Mouse (Mus musculus) ovary, postnatal 10 days (tissue): ENCODE results near the gene Dmbx1.

Experiments used
- DNase-seq: peaks from one replicate; pipeline ENCODE4 v3.0.0; 2022; ENCODE audit warnings: low spot score

Gene Dmbx1

GRCm38 (mm10) chr4:115886875-115887274, 52.9 kb downstream of the Dmbx1 start:
- no peak for DNase-seq

GRCm38 (mm10) chr4:115885846-115886245, 53.9 kb downstream of the Dmbx1 start:
- DNase-seq, result no peak

GRCm38 (mm10) chr4:115884022-115884421, 55.7 kb downstream of the Dmbx1 start, which contains the start of gene Kncn:
Gene Kncn (plus strand): TSS chr4:115884400.
- no peak for DNase-seq

DNA sequence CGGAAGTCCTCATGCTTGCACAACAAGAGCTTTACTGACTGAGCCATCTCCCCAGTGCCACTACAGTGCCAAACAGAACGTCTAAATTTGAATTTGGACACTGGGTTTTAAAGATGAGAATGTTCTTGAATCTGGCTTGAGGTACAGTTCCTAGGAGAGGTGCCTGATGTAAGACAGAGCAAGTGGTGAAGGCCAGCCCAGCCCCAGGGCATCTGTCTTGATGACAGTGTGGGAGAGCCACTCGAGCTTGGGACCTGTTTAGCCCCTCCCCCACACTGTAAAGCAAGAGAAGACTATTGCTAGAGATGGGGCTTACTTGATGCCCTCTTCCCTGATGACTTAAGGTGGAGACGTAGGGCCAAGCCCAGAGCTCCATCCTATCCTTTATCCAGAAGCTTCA, 57.5 kb downstream of the Dmbx1 start:
- no peak for DNase-seq

DNA sequence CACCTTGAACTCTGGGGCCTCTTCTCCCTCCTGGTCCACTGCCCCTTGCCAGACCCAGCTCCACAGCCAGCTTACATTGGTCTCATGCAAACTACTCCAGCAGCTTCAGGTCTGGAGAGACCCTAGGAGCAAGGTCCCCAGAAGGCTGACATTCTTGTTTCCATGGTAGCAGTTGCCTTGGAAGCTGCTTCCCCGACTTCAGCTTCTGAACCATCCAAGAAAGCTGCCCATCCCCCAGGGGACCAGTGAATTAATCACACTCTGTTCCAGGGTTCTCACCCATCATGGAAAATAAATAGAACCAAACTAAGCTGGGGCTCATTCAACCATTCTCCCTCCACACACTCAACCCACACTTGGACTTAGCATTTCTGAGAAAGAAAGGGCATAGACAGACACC, 58.5 kb downstream of the Dmbx1 start:
- DNase-seq, result no peak

GRCm38 (mm10) chr4:115878828-115879227, 60.9 kb downstream of the Dmbx1 start:
- no peak for DNase-seq

DNA sequence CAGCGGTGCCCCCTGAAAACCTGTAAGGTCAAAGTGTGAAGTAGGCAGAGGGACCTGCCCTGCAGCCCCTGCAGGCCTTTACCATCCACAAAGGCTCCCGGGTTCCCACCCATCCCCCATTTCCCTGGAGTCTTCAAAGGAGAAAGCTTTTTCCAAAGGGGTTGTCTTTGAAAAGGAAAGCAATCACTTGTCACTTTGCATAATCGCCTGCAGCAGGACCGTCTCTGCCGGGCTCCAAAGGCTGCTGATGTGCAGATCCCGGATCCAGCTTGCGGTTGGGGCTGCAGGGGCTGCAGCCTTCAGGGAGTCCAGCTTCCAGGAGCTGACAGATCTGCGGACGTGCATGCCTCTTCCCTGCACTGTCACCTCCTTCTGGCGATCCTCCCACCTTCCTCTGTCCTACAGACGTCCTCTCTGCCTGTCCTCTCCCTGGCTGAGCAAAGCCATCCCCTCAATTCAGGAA, 61.5 kb downstream of the Dmbx1 start:
- DNase-seq, result no peak

DNA sequence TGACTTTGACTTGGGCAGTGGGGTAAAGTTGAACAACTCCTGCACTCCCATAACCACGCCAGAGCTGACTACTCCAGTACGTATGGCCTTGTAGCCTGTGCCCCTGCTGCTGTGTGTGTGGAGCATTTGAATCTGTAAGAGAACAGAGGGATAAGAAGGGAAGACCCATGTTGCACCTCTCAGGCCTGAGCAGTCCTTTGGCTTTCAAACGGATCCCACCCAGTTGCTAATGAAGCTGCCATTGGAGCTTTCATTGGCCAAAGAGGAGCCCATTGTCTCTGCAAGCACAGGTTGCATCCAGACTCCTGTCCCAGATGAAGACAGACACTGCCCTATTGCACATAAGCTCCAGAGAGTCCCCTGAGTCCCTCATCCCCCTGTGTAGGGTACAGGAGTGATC, 66.5 kb downstream of the Dmbx1 start:
- no peak for DNase-seq

GRCm38 (mm10) chr4:115869512-115870210, 70.1 kb downstream of the Dmbx1 start:
- DNase-seq, result no peak
